Mouse (Mus musculus) spleen, adult 2 months (tissue): ENCODE measurements around the gene Nfic. TPM values are rescaled to one million over a fixed set of nuclear protein-coding genes. Genes with fewer than 3 reads are reported as not detected.

ENCODE experiments used
- DNase-seq, 2 experiments: peaks; one replicate each; pipeline versions ENCODE4 v3.0.0 to v3.0.0-alpha.2; 2012 to 2021; ENCODE audit warnings: low spot score in 2 of 2, low read depth in 1 of 2
- H3K27ac ChIP-seq: fragments of 200-500 bp; 2 replicates; pipeline ENCODE4 v1.5.1; 2012; ENCODE audit warnings: low read length, inconsistent platforms; ENCODE audit not compliant: insufficient read depth
- H3K27me3 ChIP-seq: fragments of 200-500 bp; 2 replicates; pipeline ENCODE4 v1.6.1; 2012; ENCODE audit warnings: mild to moderate bottlenecking, moderate library complexity, low read length, inconsistent platforms; ENCODE audit not compliant: control insufficient read depth, insufficient read depth
- H3K36me3 ChIP-seq: fragments of 200-500 bp; 2 replicates; pipeline ENCODE4 v1.6.1; 2012; ENCODE audit warnings: mild to moderate bottlenecking, low read length, inconsistent platforms; ENCODE audit not compliant: control insufficient read depth, insufficient read depth
- H3K4me1 ChIP-seq: fragments of 200-500 bp; 2 replicates; pipeline ENCODE4 v1.6.1; 2011; ENCODE audit warnings: inconsistent platforms; ENCODE audit not compliant: control insufficient read depth, insufficient read depth, insufficient read length
- H3K4me3 ChIP-seq: fragments of 200-500 bp; 2 replicates; pipeline ENCODE4 v1.5.1; 2011; ENCODE audit warnings: mild to moderate bottlenecking, inconsistent platforms; ENCODE audit not compliant: insufficient read depth, insufficient read length; ENCODE audit errors: extremely low read depth
- CTCF ChIP-seq: fragments of 200-500 bp; IDR thresholded peaks from 2 replicates; pipeline ENCODE4 v1.5.1; 2011; ENCODE audit warnings: mild to moderate bottlenecking, inconsistent platforms; ENCODE audit not compliant: insufficient read depth, insufficient read length, insufficient replicate concordance; ENCODE audit errors: extremely low read depth
- POLR2A ChIP-seq: fragments of 200-500 bp; IDR thresholded peaks from 2 replicates; pipeline ENCODE4 v1.6.1; 2011; ENCODE audit warnings: low read depth, low read length, inconsistent platforms
- WGBS: fragments of 180-500 bp; shearing (Covaris S2); methylation state at CpG from one replicate; pipeline ENCODE4 v1.1.7; 2018; 5-methylcytosine and 5-hydroxymethylcytosine counted together
- polyA plus RNA-seq: library from polyadenylated mRNA; depleted of rRNA; stranded (reverse); fragments of >200 nt; gene quantifications from 2 replicates; pipeline ENCODE4 v1.2.3, GENCODE M21; 2012

Gene Nfic
- polyA plus RNA-seq, 1 experiment: 26.0 TPM

GRCm38 (mm10) chr10:81413310-81414261 lies 41.8 kb downstream of the Nfic start:
- H3K36me3 ChIP-seq: 0 out of 2 replicates have a peak, but pooled peaks cover 2% of the 10 kb centered on the region
- no peak overlapping the region; the same call in 1 of the 2 replicates for H3K4me3 ChIP-seq
- WGBS: 32% methylated on average over 26 of the region's 26 CpGs
- H3K27ac ChIP-seq: peak overlapping the region; percentile 73
- H3K4me1 ChIP-seq: peaks cover 10% of the 10 kb centered on the region
- DNase-seq: no peak
- TF ChIP-seq CTCF (no peak), POLR2A (no peak)
- no peaks in the 10 kb centered on the region for H3K27me3 ChIP-seq

- H3K4me1 ChIP-seq: peaks cover 18% of the 10 kb centered on the region
- TF ChIP-seq POLR2A (no peak), CTCF (no peak)
- 0 out of 2 replicates have a peak, but pooled peaks cover 1% of the 10 kb centered on the region for H3K36me3 ChIP-seq
- H3K27me3 ChIP-seq: no peaks in the 10 kb centered on the region
- WGBS: 83% methylated on average over 16 of the region's 16 CpGs
- no peak overlapping the region for H3K4me3 ChIP-seq
- peak overlapping the region; percentile 73; the same call in 1 of the 2 replicates for H3K27ac ChIP-seq
- DNase-seq: no peak
These were observed 42.7 kb downstream of the Nfic start for GRCm38 (mm10) chr10:81412586-81413309.

DNA sequence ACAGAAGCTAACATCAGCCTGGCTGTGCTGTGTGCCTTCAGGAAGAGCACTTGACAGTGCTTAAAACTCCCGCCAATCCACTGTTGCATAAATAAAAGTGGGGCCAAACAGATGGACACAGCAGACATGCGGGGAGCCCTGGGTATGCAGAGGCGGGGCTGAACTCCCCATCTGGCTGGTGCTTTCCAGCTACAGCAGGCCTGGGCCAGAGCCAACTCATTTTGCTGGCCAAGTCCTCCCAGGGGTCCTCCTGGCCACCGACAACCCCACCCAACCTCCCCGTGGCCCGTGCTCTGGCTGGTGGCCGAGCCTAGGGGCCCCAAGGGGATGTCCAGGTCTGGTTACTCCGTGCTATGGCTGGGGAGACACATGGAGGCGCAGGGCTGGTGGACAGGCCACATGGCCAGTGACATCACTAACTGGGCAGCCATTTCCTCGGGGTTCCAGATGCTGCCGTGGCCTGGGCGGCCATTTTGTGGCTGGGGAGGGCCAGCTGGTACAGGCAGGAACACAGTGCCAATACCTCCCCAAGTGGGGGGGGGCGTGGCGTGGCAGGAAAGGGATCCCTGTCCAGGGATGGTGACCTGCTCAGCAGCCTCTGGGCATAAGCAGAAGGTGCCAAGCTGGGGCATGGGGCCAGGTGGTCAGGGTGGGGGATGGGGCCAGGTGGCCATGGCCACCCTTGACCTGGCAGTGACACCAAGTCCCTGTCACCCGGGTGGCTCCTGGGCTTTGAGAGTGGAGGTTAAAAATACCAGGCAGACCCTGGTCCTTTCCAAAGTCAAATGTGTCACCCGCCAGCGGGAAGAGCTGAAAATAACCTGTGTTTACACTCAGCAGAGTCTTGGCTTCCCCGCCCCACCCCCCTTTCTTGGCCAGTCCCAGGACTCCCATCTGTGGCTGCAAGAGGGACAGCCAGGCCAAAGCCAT lies 43.7 kb downstream of the Nfic start:
- Histone ChIP-seq H3K4me1 (peaks cover 23% of the 10 kb centered on the region; the same call in 1 of the 2 replicates), H3K36me3 (peaks cover 3% of the 10 kb centered on the region; the same call in 1 of the 2 replicates), H3K27ac (peak overlapping the region; percentile 43; the same call in 1 of the 2 replicates), H3K4me3 (no peak overlapping the region), H3K27me3 (no peaks in the 10 kb centered on the region)
- no peak for DNase-seq
- no peak for TF ChIP-seq POLR2A
- TF ChIP-seq CTCF: no peak
- 77% methylated on average over 18 of the region's 18 CpGs for WGBS

DNA sequence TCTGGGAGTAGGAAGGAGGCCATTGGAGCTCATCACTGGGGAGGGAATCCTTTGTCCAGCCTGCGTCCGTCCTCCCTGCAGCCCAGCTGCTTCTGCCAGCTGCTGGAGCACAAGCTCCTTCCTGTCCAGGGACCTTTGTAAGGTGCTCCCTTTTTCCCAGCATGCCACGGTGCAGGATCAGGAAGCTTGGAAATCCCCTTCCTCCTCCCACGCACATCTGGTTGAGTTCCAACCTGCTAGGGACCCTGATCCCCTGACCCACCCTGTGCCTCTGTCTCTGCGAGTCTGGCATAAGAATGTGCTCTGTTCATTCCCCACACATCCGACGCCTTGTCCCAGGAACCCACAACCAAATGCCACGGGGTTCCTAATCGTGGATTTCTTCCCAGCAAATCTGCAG lies 44.5 kb downstream of the Nfic start:
- Histone ChIP-seq H3K4me1 (peaks cover 23% of the 10 kb centered on the region; the same call in 1 of the 2 replicates), H3K27me3 (no peaks in the 10 kb centered on the region), H3K27ac (peak overlapping the region; percentile 43), H3K4me3 (no peak overlapping the region), H3K36me3 (peaks cover 3% of the 10 kb centered on the region; the same call in 1 of the 2 replicates)
- 77% methylated on average over 9 of the region's 9 CpGs for WGBS
- no peak for DNase-seq
- no peak for TF ChIP-seq POLR2A
- TF ChIP-seq CTCF: no peak

- Histone ChIP-seq H3K36me3 (peaks cover 3% of the 10 kb centered on the region; the same call in 1 of the 2 replicates), H3K27me3 (no peaks in the 10 kb centered on the region), H3K4me3 (no peak overlapping the region), H3K27ac (peak overlapping the region; percentile 40; the same call in 1 of the 2 replicates), H3K4me1 (peaks cover 23% of the 10 kb centered on the region; the same call in 1 of the 2 replicates)
- WGBS: 43% methylated on average over 4 of the region's 4 CpGs
- TF ChIP-seq CTCF (no peak), POLR2A (no peak)
- no peak for DNase-seq
These were observed 45.1 kb downstream of the Nfic start for GRCm38 (mm10) chr10:81410350-81410749.

DNA sequence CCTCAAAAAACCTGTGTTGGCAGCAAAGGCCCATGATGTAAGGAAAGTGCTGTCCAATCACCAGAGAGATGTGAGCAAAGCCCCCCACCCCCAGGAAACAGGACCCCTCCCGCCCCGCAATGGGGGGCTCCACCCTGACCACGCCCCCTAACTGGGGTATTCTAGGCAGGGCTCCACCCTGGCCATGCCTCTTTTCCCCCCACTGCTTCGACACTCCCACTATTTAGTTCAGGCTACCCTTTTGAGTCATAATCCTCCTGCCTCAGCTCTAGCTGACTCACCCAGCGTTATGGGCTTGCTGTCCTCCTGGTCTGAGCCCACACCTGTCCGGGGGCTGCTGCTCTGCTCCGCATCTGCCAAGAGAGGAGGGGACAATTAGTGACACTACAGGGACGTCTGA lies 46.1 kb downstream of the Nfic start:
- Histone ChIP-seq H3K4me3 (no peak overlapping the region), H3K36me3 (peaks cover 5% of the 10 kb centered on the region; the same call in 1 of the 2 replicates), H3K4me1 (peaks cover 30% of the 10 kb centered on the region), H3K27me3 (no peaks in the 10 kb centered on the region), H3K27ac (peak overlapping the region; percentile 26; the same call in 1 of the 2 replicates)
- TF ChIP-seq POLR2A (no peak), CTCF (no peak)
- no peak for DNase-seq
- WGBS: 45% methylated on average over 8 of the region's 8 CpGs
